Mouse (Mus musculus) embryonic facial prominence, embryonic 15.5 days (tissue): ENCODE measurements around the gene Fgd3. TPM values are rescaled to one million over a fixed set of nuclear protein-coding genes. Genes with fewer than 3 reads are reported as not detected.

ENCODE experiments used
- ATAC-seq: fragments of 200-750 bp; cut with Nextera tagmentation; 2 replicates; pipeline ENCODE4 v1.8.0; 2017; ENCODE audit warnings: low read depth, moderate TSS enrichment; ENCODE audit not compliant: insufficient number of reproducible peaks, low FRiP score, low TSS enrichment
- H3K27ac ChIP-seq: fragments of 300-500 bp; sonication (generic); replicated peaks from 2 replicates; pipeline ENCODE4 v1.5.1; 2015; ENCODE audit warnings: mild to moderate bottlenecking, inconsistent platforms
- H3K27me3 ChIP-seq: fragments of 300-500 bp; sonication (generic); 2 replicates; pipeline ENCODE4 v1.6.1; 2015; ENCODE audit warnings: inconsistent platforms
- H3K36me3 ChIP-seq: fragments of 300-500 bp; sonication (generic); 2 replicates; pipeline ENCODE4 v1.6.1; 2015; ENCODE audit warnings: mild to moderate bottlenecking, inconsistent platforms
- H3K4me1 ChIP-seq: fragments of 300-500 bp; sonication (generic); 2 replicates; pipeline ENCODE4 v1.6.1; 2015; ENCODE audit warnings: inconsistent platforms
- H3K4me2 ChIP-seq: fragments of 300-500 bp; sonication (generic); replicated peaks from 2 replicates; pipeline ENCODE4 v1.6.1; 2015; ENCODE audit warnings: mild to moderate bottlenecking, inconsistent platforms
- H3K4me3 ChIP-seq: fragments of 300-500 bp; sonication (generic); replicated peaks from 2 replicates; pipeline ENCODE4 v1.5.1; 2015; ENCODE audit warnings: mild to moderate bottlenecking, inconsistent platforms
- H3K9ac ChIP-seq: fragments of 300-500 bp; sonication (generic); 2 replicates; pipeline ENCODE4 v1.6.1; 2015; ENCODE audit warnings: inconsistent platforms
- H3K9me3 ChIP-seq: fragments of 300-500 bp; sonication (generic); replicated peaks from 2 replicates; pipeline ENCODE4 v1.6.1; 2016; ENCODE audit warnings: inconsistent platforms
- WGBS: fragments of 180-500 bp; shearing (Covaris S2); methylation state at CpG from one replicate; pipeline ENCODE4 v1.1.7; 2015; 5-methylcytosine and 5-hydroxymethylcytosine counted together
- polyA plus RNA-seq: library from polyadenylated mRNA; unstranded; fragments of >200 nt; fragmentation: Nextera tagmentation; extraction: Ambion mirVana; gene quantifications from 2 replicates; pipeline ENCODE4 v1.2.1, GENCODE M21; 2015

The Fgd3 gene
- polyA plus RNA-seq, 1 experiment from 2014 or later: 0.65 TPM

- H3K4me1 ChIP-seq: no peaks in the 10 kb centered on the region
- peak overlapping the region; percentile 15; the same call in 1 of the 2 replicates for H3K4me2 ChIP-seq
- H3K27me3 ChIP-seq: 0 out of 2 replicates have a peak, but pooled peaks cover 3% of the 10 kb centered on the region
- 25% methylated on average over 6 of the region's 6 CpGs for WGBS
- H3K9me3 ChIP-seq: no peaks in the 10 kb centered on the region
- no peak overlapping the region for H3K9ac ChIP-seq
- H3K36me3 ChIP-seq: no peaks in the 10 kb centered on the region
- H3K4me3 ChIP-seq: peak overlapping the region; percentile 10; the same call in 1 of the 2 replicates
- ATAC-seq: no peak
- H3K27ac ChIP-seq: no peak overlapping the region
Observed at GRCm38 (mm10) chr13:49224729-49225128, 95.4 kb downstream of the Fgd3 start.

DNA sequence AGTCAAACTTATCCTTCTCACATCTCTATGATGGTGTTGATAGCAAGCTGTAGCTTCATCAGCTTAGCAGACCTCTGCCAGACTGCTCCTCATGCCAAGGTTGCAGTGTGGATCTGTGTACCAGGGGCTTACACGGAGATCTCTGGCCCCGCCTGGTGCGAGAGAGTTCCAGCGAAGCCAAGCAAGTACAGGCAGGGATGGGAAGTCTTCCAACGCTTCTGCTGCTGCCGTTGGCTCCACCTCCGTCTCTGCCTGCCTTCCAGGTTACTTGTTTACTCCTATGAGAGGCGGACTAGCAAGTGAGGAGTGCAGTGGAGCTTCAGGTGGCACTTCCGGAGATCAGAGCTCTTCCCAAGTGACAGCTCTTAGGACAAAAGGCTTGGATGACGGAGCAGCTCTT, 95.8 kb downstream of the Fgd3 start:
- 0 out of 2 replicates have a peak, but pooled peaks cover 3% of the 10 kb centered on the region for H3K27me3 ChIP-seq
- H3K36me3 ChIP-seq: no peaks in the 10 kb centered on the region
- peak overlapping the region; percentile 15 for H3K4me2 ChIP-seq
- peak overlapping the region; percentile 10; the same call in 1 of the 2 replicates for H3K4me3 ChIP-seq
- H3K9me3 ChIP-seq: no peaks in the 10 kb centered on the region
- no peak overlapping the region for H3K9ac ChIP-seq
- H3K27ac ChIP-seq: no peak overlapping the region
- 11% methylated on average over 10 of the region's 10 CpGs for WGBS
- no peaks in the 10 kb centered on the region for H3K4me1 ChIP-seq
- no peak for ATAC-seq

GRCm38 (mm10) chr13:49220912-49221311, 99.2 kb downstream of the Fgd3 start:
- H3K4me2 ChIP-seq: no peak overlapping the region
- H3K9ac ChIP-seq: no peak overlapping the region
- H3K9me3 ChIP-seq: no peaks in the 10 kb centered on the region
- no peaks in the 10 kb centered on the region for H3K36me3 ChIP-seq
- no peak overlapping the region for H3K27ac ChIP-seq
- no peak overlapping the region for H3K4me3 ChIP-seq
- 27% methylated on average over 5 of the region's 5 CpGs for WGBS
- no peak for ATAC-seq
- H3K27me3 ChIP-seq: 0 out of 2 replicates have a peak, but pooled peaks cover 3% of the 10 kb centered on the region
- H3K4me1 ChIP-seq: peaks cover 15% of the 10 kb centered on the region

DNA sequence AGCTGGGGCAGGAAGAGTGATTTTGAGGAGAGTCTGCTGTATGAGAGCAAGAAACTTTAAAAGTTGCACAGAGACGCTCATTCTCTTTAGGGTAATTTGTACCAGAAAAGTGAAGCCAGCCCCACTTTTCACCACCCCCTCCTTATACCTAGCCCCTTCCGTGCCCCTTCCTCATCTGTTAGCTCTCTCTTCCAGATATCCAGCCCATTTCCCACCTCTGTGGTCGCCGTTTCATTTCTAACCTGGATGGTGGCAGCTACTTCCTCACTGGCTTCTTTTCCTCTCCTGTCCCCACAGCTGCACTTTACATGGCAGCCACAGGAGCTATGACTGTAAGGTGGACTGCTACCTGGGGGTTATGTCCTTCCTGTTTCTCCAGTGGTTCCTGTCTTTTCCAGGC, 100.7 kb downstream of the Fgd3 start:
- 0 out of 2 replicates have a peak, but pooled peaks cover 3% of the 10 kb centered on the region for H3K27me3 ChIP-seq
- H3K4me1 ChIP-seq: peaks cover 25% of the 10 kb centered on the region
- no peak overlapping the region for H3K9ac ChIP-seq
- no peak for ATAC-seq
- WGBS: 80% methylated on average over 4 of the region's 4 CpGs
- H3K4me2 ChIP-seq: no peak overlapping the region
- no peak overlapping the region for H3K4me3 ChIP-seq
- no peak overlapping the region for H3K27ac ChIP-seq
- H3K36me3 ChIP-seq: no peaks in the 10 kb centered on the region
- no peaks in the 10 kb centered on the region for H3K9me3 ChIP-seq

DNA sequence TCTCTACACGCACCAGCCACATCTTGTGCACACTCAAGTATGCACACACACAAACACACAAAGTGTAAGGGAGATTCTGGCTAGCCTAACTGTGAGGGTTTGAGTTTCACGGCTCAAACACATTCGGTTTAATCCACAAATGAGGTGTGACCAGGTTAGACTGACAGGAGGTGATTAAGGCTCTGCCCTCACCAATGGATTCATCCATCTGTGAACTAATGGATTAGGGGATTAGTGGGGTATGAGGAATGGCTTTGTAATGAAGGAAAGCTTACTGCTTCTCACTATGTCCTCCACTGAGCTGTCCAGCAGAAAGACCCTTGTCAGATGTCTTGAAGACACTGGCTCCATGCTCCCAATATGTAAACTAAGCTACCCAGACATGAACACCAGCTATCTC, 101.5 kb downstream of the Fgd3 start:
- WGBS: 49% methylated on average over 3 of the region's 3 CpGs
- no peak overlapping the region for H3K4me3 ChIP-seq
- H3K4me2 ChIP-seq: no peak overlapping the region
- no peak for ATAC-seq
- H3K36me3 ChIP-seq: no peaks in the 10 kb centered on the region
- H3K9me3 ChIP-seq: no peaks in the 10 kb centered on the region
- 0 out of 2 replicates have a peak, but pooled peaks cover 3% of the 10 kb centered on the region for H3K27me3 ChIP-seq
- no peak overlapping the region for H3K9ac ChIP-seq
- H3K4me1 ChIP-seq: peaks cover 32% of the 10 kb centered on the region
- H3K27ac ChIP-seq: no peak overlapping the region

- H3K36me3 ChIP-seq: no peaks in the 10 kb centered on the region
- H3K4me3 ChIP-seq: peak overlapping the region; percentile 87
- H3K27me3 ChIP-seq: 0 out of 2 replicates have a peak, but pooled peaks cover 3% of the 10 kb centered on the region
- WGBS: 47% methylated on average over 9 of the region's 9 CpGs
- H3K9me3 ChIP-seq: no peaks in the 10 kb centered on the region
- H3K27ac ChIP-seq: peak overlapping the region; percentile 85
- H3K4me1 ChIP-seq: peaks cover 39% of the 10 kb centered on the region
- no peak for ATAC-seq
- H3K9ac ChIP-seq: 0 out of 2 replicates have a peak overlapping the region, but pooled peaks have one; percentile 5
- H3K4me2 ChIP-seq: peak overlapping the region; percentile 70
Observed at GRCm38 (mm10) chr13:49216808-49217561, 103.1 kb downstream of the Fgd3 start.

DNA sequence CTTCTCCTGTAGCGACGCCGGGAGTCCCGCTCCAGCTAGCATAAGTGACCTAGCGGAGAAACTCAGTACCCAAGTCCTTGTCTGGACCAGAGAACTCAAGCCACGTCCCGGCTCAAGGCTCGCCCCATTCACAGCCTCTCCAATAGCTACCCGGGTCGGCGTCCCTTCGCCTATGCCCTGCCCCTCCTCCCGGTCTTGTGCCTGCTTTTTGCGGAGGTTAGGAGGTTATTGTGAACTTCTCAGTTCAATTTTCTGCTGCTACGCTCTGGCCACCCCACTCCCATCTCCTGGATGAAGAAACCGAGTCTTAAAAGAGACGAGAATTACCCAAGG, 103.9 kb downstream of the Fgd3 start:
- H3K4me1 ChIP-seq: peaks cover 44% of the 10 kb centered on the region

DNA sequence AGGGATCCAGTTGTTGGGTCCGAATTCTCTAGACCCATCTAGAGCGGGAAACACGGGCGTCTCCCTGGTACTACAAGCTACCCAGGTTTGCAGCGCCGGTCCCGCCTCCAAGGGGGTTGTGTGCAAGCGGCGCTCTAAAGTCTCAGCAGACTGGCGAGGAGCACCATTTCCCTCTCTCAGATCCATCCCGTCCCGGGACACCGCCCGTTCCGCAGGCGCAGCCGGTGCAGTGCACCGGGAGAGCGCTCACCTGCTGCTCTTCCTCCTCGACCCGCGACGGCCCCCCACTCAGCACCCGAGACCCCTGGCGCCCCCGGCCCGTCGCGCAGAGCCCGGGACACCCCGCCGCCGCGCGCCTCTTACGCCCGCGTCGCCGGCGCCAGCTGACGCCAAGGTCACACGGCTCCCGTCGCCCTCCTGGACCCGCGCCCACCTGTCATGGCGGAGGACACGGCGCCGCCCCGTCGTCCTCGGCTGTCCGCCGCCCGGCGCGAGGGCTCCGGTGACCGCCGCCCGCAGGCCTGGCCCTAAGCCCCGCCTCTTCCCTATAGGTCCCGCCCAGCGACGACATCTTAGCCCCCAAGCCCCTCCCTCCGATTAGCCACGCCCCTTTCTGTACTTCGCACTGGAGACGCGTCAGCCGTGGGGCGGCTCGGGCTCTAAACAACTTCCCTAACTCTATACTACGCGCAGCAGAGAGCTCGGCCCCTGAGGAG, 104.4 kb downstream of the Fgd3 start, which contains the start of gene Card19:
TSS of gene Card19 (minus strand) at position 534 of the 716 bp plus-strand sequence.
- WGBS: under 1% methylated on average over 76 of the region's 78 CpGs
- H3K4me3 ChIP-seq: peak within 1 kb of the TSS; percentile 87
- 0 out of 2 replicates have a peak, but pooled peaks cover 3% of the 10 kb centered on the region for H3K27me3 ChIP-seq
- H3K27ac ChIP-seq: peak within 1 kb of the TSS; percentile 89
- no peaks in the 10 kb centered on the region for H3K36me3 ChIP-seq
- peak; percentile 91 for ATAC-seq
- H3K9ac ChIP-seq: peak within 1 kb of the TSS; percentile 81
- peak within 1 kb of the TSS; percentile 70 for H3K4me2 ChIP-seq
- no peaks in the 10 kb centered on the region for H3K9me3 ChIP-seq
- peaks cover 44% of the 10 kb centered on the region for H3K4me1 ChIP-seq

More for the DNA sequence above, 103.9 kb downstream of the Fgd3 start:
- 3% methylated on average over 17 of the region's 17 CpGs for WGBS
- peak overlapping the region; percentile 87 for H3K4me3 ChIP-seq
- ATAC-seq: peak; percentile 56
- no peaks in the 10 kb centered on the region for H3K9me3 ChIP-seq
- H3K27me3 ChIP-seq: 0 out of 2 replicates have a peak, but pooled peaks cover 3% of the 10 kb centered on the region
- no peaks in the 10 kb centered on the region for H3K36me3 ChIP-seq
- H3K9ac ChIP-seq: peak overlapping the region; percentile 81
- peak overlapping the region; percentile 85 for H3K27ac ChIP-seq
- peak overlapping the region; percentile 70 for H3K4me2 ChIP-seq

- Histone ChIP-seq H3K36me3 (no peaks in the 10 kb centered on the region), H3K9me3 (no peaks in the 10 kb centered on the region), H3K4me2 (peak overlapping the region; percentile 70), H3K27me3 (0 out of 2 replicates have a peak, but pooled peaks cover 3% of the 10 kb centered on the region), H3K4me1 (peaks cover 44% of the 10 kb centered on the region), H3K27ac (peak overlapping the region; percentile 89; the same call in 1 of the 2 replicates), H3K4me3 (peak overlapping the region; percentile 87), H3K9ac (peak overlapping the region; percentile 81)
- WGBS: 7% methylated on average over 5 of the region's 5 CpGs
- ATAC-seq: no peak
Observed at GRCm38 (mm10) chr13:49215128-49215503, 105.0 kb downstream of the Fgd3 start.

GRCm38 (mm10) chr13:49214454-49214853, 105.7 kb downstream of the Fgd3 start:
- H3K36me3 ChIP-seq: no peaks in the 10 kb centered on the region
- peak overlapping the region; percentile 87; the same call in 1 of the 2 replicates for H3K4me3 ChIP-seq
- 77% methylated on average over 3 of the region's 3 CpGs for WGBS
- no peak for ATAC-seq
- H3K9me3 ChIP-seq: no peaks in the 10 kb centered on the region
- H3K4me2 ChIP-seq: peak overlapping the region; percentile 70
- H3K27ac ChIP-seq: no peak overlapping the region
- no peak overlapping the region for H3K9ac ChIP-seq
- H3K27me3 ChIP-seq: no peaks in the 10 kb centered on the region
- peaks cover 44% of the 10 kb centered on the region for H3K4me1 ChIP-seq

DNA sequence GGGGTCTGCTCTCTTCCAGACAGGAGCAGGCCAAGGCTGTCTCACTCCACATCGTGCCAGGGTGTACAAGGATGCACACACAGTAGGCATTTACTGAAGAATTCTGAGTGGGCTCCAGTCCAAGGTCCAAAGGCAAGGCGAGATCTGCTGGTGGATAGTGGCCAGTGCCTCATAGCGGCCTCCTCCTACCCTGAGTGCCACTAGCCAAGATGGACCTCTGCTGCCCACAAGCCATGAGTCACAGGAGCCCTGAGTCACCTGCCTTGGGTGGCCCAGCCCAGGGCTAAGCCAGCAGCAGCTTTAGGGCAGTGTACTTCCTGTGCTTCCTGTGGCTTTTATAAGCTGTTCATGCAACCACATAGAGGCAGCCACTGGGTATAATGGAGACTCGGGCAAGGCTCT, 106.6 kb downstream of the Fgd3 start:
- Histone ChIP-seq H3K27me3 (no peaks in the 10 kb centered on the region), H3K9ac (no peak overlapping the region), H3K36me3 (no peaks in the 10 kb centered on the region), H3K4me3 (no peak overlapping the region), H3K4me1 (peaks cover 44% of the 10 kb centered on the region), H3K27ac (0 out of 2 replicates have a peak overlapping the region, but pooled peaks have one; percentile 22), H3K9me3 (no peaks in the 10 kb centered on the region), H3K4me2 (no peak overlapping the region)
- no peak for ATAC-seq
- WGBS: 63% methylated on average over 4 of the region's 4 CpGs
